Mouse (Mus musculus) hindbrain, embryonic 15.5 days (tissue): Measurements from ENCODE around the gene Serpinb6b. TPM values are rescaled to one million over a fixed set of nuclear protein-coding genes. Genes with fewer than 3 reads are reported as not detected.

ENCODE experiments used
- ATAC-seq: fragments of 200-750 bp; cut with Nextera tagmentation; 2 replicates; pipeline ENCODE4 v1.8.0; 2017; ENCODE audit warnings: low read depth, moderate number of reproducible peaks, moderate TSS enrichment; ENCODE audit not compliant: low FRiP score
- H3K27ac ChIP-seq: fragments of 300-500 bp; sonication (generic); replicated peaks from 2 replicates; pipeline ENCODE4 v1.5.1; 2015; ENCODE audit warnings: mild to moderate bottlenecking, inconsistent platforms
- H3K27me3 ChIP-seq: fragments of 300-500 bp; sonication (generic); 2 replicates; pipeline ENCODE4 v1.6.1; 2015; ENCODE audit warnings: control low read depth, inconsistent platforms
- H3K36me3 ChIP-seq: fragments of 300-500 bp; sonication (generic); 2 replicates; pipeline ENCODE4 v1.6.1; 2015; ENCODE audit warnings: control low read depth, inconsistent platforms
- H3K4me1 ChIP-seq: fragments of 300-500 bp; sonication (generic); replicated peaks from 2 replicates; pipeline ENCODE4 v1.6.1; 2015; ENCODE audit warnings: control low read depth, inconsistent platforms
- H3K4me2 ChIP-seq: fragments of 300-500 bp; sonication (generic); 2 replicates; pipeline ENCODE4 v1.6.1; 2015; ENCODE audit warnings: moderate library complexity, mild to moderate bottlenecking, inconsistent platforms
- H3K4me3 ChIP-seq: fragments of 300-500 bp; sonication (generic); 2 replicates; pipeline ENCODE4 v1.5.1; 2015; ENCODE audit warnings: mild to moderate bottlenecking, inconsistent platforms
- H3K9ac ChIP-seq: fragments of 300-500 bp; sonication (generic); 2 replicates; pipeline ENCODE4 v1.6.1; 2015; ENCODE audit warnings: inconsistent platforms
- H3K9me3 ChIP-seq: fragments of 300-500 bp; sonication (generic); 2 replicates; pipeline ENCODE4 v1.6.1; 2016; ENCODE audit warnings: control low read depth, inconsistent platforms
- WGBS: fragments of 180-500 bp; shearing (Covaris S2); methylation state at CpG from one replicate; pipeline ENCODE4 v1.1.7; 2015; 5-methylcytosine and 5-hydroxymethylcytosine counted together
- polyA plus RNA-seq: library from polyadenylated mRNA; unstranded; fragments of >200 nt; fragmentation: Nextera tagmentation; extraction: Ambion mirVana; gene quantifications from 2 replicates; pipeline ENCODE4 v1.2.1, GENCODE M21; 2015

Serpinb6b gene
- polyA plus RNA-seq, 1 experiment from 2014 or later = 2.0 TPM

DNA sequence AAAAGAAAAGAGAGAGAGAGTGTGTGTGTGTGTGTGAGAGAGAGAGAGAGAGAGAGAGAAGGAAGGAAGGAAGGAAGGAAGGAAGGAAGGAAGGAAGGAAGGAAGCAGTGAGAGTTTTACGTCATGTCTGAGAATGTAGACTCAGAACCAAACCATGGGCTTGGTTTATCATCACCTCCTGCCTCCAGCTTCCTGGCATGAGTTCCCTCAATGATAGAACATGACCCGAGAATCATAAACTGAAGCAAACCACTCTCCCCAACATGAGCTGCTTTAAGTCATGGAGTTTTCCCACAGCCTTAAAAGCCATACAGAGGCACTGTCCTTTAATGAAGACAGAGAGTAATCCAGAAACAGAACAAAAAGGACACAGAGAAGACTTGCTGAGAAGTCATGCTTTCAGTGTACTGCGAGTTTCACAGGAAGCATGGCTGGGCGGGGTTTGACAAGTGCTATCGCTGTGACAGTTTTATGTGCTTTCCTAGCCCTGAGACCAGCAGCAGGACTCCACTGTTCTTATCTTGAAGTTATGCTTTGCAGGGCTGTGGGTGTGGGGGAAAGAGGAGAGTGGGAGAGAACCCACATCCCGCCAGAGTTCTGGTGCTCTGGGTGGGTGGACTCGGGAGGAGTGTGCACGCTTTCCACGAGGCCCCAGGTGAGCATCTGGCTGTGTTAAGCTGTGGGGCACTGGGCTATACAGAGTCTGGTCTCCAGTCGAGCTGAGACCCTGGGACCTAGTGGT is 28.3 kb downstream of the Serpinb6b start:
- 86% methylated on average over 10 of the region's 10 CpGs for WGBS
- Histone ChIP-seq H3K4me1 (no peaks in the 10 kb centered on the region), H3K9ac (no peak overlapping the region), H3K4me3 (no peak overlapping the region), H3K36me3 (no peaks in the 10 kb centered on the region), H3K4me2 (no peak overlapping the region), H3K27me3 (no peaks in the 10 kb centered on the region), H3K27ac (no peak overlapping the region), H3K9me3 (no peaks in the 10 kb centered on the region)
- ATAC-seq = no peak

DNA sequence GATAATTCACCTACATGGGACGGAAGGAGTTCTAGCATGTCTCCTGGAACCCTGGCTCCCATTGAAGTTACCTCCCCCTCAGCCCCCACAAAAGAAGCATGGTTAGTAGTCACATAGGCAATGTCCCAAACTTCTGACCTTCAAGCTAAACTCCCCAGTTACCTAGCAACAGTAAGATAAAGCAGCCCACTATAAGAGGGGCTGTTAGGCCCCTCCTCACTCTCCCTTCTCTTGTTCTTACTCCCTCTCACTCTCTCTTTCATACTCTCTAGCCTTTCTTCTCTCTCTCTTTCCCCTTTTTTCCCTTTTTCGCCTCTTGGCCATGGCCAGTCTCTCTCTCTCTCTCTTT is 28.9 kb downstream of the Serpinb6b start:
- 79% methylated on average over 2 of the region's 2 CpGs for WGBS
- H3K27ac ChIP-seq = no peak overlapping the region
- H3K36me3 ChIP-seq = no peaks in the 10 kb centered on the region
- ATAC-seq = no peak
- no peak overlapping the region for H3K9ac ChIP-seq
- H3K9me3 ChIP-seq = no peaks in the 10 kb centered on the region
- H3K4me1 ChIP-seq = no peaks in the 10 kb centered on the region
- H3K27me3 ChIP-seq = no peaks in the 10 kb centered on the region
- no peak overlapping the region for H3K4me3 ChIP-seq
- no peak overlapping the region for H3K4me2 ChIP-seq

DNA sequence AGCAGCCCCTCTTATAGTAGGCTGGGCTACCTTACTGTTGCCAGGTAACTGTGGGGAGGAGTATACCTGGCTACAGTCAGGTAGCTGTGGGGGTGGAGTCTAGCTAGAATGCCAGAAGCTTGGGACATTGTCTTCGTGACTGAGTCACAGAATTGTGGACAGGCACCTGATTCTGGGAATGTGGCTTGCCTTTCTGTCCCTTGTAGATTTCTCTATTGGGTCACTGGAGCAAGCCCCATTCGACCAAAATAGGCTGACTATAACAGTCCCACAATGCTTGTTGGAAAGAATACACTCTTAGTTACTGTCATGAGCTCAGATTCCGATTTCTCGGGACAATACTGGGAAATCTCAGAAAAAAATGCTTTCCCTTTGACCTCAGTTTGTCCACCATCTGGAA is 30.0 kb downstream of the Serpinb6b start:
- H3K4me3 ChIP-seq = no peak overlapping the region
- 77% methylated on average over 4 of the region's 4 CpGs for WGBS
- H3K9me3 ChIP-seq = no peaks in the 10 kb centered on the region
- no peak for ATAC-seq
- H3K36me3 ChIP-seq = no peaks in the 10 kb centered on the region
- no peaks in the 10 kb centered on the region for H3K27me3 ChIP-seq
- no peak overlapping the region for H3K4me2 ChIP-seq
- H3K4me1 ChIP-seq = no peaks in the 10 kb centered on the region
- no peak overlapping the region for H3K27ac ChIP-seq
- no peak overlapping the region for H3K9ac ChIP-seq

DNA sequence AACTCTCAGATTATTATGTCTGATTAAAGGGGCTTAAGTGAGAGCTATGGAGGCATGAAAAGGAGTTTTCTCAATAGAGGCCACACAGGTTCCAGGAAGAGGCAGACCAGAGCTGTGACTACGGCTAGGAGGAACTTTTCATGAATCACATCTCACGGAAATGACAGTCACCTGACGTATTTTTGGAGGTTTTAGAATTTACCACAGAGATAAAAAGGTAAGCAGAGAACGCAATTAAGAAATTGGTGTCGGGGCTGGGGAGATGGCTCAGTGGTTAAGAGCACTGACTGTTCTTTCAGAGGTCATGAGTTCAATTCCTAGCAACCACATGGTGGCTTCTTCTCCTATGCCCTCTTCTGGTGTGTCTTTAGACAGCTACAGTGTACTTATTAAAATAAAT is 36.3 kb downstream of the Serpinb6b start:
- no peak overlapping the region for H3K4me3 ChIP-seq
- no peak for ATAC-seq
- H3K4me1 ChIP-seq = peaks cover 5% of the 10 kb centered on the region; the same call in 1 of the 2 replicates
- no peaks in the 10 kb centered on the region for H3K9me3 ChIP-seq
- no peak overlapping the region for H3K9ac ChIP-seq
- no peak overlapping the region for H3K27ac ChIP-seq
- WGBS = 96% methylated on average over 5 of the region's 5 CpGs
- no peak overlapping the region for H3K4me2 ChIP-seq
- no peaks in the 10 kb centered on the region for H3K27me3 ChIP-seq
- no peaks in the 10 kb centered on the region for H3K36me3 ChIP-seq

DNA sequence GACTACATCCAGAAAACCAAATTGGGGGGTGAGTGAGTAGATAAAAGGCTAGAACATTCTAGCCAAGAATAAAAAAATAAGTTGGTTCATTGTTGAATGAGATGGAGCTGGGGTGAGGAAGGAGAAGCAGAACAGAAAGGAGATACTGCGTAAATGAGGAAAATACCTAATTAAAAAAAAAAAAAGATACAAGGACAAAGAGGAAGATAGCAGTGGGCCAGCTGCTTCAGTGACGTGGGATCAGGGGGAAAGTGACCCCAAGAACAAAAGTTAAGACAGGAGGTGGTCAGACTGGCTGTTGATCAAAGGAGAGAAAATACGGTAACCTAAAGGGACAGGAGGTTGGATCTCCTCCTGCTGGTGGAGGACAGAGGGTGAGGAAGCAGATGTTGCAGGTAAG is 37.9 kb downstream of the Serpinb6b start, which contains the start of gene Serpinb9:
TSS of gene Serpinb9 (plus strand) at position 301 of the 400 bp plus-strand sequence.
- Histone ChIP-seq H3K27ac (no peak within 1 kb of the TSS), H3K9me3 (no peaks in the 10 kb centered on the region), H3K36me3 (no peaks in the 10 kb centered on the region), H3K9ac (no peak within 1 kb of the TSS), H3K4me1 (peaks cover 5% of the 10 kb centered on the region; the same call in 1 of the 2 replicates), H3K4me3 (no peak within 1 kb of the TSS), H3K27me3 (no peaks in the 10 kb centered on the region), H3K4me2 (peak within 1 kb of the TSS; percentile 48)
- no peak for ATAC-seq
- WGBS = 80% methylated on average over 3 of the region's 3 CpGs

DNA sequence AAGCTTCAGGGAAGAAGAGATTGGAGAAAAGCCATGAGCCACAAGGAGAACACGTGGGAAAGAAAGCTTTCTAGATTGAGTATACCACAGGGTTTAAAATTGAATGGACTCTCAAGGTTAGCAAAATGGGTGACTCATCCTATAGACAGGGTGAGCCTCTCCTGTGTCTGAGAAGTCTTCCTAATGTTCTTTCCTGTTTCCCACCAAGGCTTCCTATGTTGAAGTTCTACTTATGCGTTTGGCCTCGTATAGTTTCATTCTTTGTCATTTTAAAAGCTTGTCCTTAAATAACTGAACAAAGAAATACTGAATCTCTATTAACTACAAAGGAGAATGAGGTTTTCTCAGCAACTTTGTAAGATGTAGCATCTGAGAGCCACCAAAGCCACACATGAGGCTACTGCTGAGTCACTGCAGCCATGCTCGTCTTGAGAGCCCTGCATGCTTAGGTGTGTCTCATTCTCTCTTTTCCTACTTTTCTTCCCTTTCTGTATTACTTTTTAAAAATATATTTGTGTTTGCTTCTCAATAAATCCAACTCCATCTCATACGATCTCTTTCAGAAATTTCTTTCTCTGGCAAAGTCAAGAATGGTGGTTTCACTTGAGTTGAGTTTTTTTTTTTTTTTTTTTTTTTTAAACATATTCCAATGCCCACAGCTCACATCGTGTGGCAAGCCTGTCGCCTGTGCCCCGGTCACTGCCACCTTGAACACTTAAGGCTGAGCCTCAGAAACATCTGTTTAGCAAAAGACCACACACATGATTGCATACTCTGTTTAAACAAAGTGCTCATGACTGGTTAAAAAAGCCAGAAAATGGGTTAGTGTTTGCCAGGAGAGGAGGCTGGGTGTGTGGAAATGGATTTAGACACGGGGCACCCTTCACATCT is 38.8 kb downstream of the Serpinb6b start:
- no peaks in the 10 kb centered on the region for H3K36me3 ChIP-seq
- 76% methylated on average over 9 of the region's 9 CpGs for whole genome bisulfite sequencing
- no peak for ATAC-seq
- no peaks in the 10 kb centered on the region for H3K27me3 ChIP-seq
- H3K9me3 ChIP-seq = no peaks in the 10 kb centered on the region
- peak overlapping the region; percentile 20; the same call in 1 of the 2 replicates for H3K4me3 ChIP-seq
- peak overlapping the region; percentile 48 for H3K4me2 ChIP-seq
- H3K9ac ChIP-seq = no peak overlapping the region
- H3K4me1 ChIP-seq = peaks cover 5% of the 10 kb centered on the region; the same call in 1 of the 2 replicates
- 0 out of 2 replicates have a peak overlapping the region, but pooled peaks have one; percentile 6 for H3K27ac ChIP-seq

DNA sequence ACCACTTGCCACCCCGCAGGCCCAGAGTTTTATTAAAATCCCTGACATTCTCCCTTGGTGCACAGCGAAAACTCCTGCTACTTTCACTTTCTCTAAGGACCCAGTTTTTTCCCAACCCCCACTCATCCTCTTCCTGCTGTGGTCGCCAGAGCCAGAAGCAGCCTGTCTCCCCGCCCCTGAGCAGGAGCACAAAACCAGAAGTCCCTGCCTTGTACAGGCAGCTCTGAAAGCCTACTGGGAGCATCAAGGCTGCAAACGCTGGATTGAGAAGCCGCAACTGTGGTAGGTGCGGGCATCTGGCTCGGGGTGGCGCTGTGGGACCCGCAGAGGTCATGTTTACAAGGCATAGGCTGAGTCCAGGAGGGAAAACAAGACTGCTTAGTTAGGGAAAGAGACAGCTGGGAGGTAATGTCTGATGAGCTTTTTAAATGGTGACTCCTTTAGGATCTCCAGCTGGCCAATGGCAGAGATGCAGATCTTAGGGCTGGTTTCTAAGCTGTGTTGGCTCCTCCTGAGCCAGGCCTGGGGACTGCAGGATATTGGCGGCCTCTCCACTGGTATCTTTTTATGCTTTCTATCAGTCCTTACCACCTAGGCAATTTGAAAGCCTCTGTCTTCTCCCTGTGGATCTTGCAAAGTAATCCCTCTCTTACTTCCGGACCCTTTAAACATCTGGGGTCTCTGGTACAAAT is 39.6 kb downstream of the Serpinb6b start:
- no peaks in the 10 kb centered on the region for H3K9me3 ChIP-seq
- WGBS = 22% methylated on average over 12 of the region's 12 CpGs
- H3K36me3 ChIP-seq = no peaks in the 10 kb centered on the region
- H3K27ac ChIP-seq = peak overlapping the region; percentile 6
- no peaks in the 10 kb centered on the region for H3K27me3 ChIP-seq
- peak overlapping the region; percentile 48 for H3K4me2 ChIP-seq
- peak overlapping the region; percentile 20 for H3K4me3 ChIP-seq
- H3K9ac ChIP-seq = no peak overlapping the region
- ATAC-seq = peak; percentile 91
- H3K4me1 ChIP-seq = peaks cover 5% of the 10 kb centered on the region; the same call in 1 of the 2 replicates

DNA sequence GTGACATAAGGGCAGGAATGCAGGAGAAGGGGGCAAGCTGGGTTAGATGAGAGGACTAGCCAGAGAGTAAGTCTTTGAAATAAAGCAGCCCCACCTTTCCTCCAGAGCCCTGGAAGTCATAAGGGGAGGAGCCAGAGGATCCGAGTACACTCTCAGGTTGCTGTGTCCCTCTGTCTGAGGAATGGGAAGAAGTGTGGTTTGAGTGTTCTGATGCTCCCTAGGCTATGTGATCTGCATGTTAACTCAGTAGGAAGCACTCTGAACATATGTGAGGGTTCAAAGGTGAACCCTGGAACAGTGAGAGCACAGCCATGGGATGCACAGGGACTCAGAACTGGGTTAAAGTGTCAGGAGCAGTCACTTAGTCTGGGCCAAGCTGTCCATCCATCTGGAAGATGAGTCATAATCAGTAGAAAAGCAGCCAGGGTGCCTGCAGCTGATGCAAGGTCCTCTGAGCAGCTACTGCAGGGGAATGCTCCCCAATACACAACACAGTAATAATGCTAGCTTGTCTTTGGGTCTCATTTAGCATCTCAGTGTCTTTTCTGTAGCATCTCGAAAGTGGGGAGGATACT is 40.6 kb downstream of the Serpinb6b start:
- Histone ChIP-seq H3K9me3 (no peaks in the 10 kb centered on the region), H3K4me1 (peaks cover 5% of the 10 kb centered on the region; the same call in 1 of the 2 replicates), H3K4me2 (no peak overlapping the region), H3K9ac (no peak overlapping the region), H3K27me3 (no peaks in the 10 kb centered on the region), H3K36me3 (no peaks in the 10 kb centered on the region), H3K27ac (no peak overlapping the region), H3K4me3 (no peak overlapping the region)
- WGBS = 78% methylated on average over 2 of the region's 2 CpGs
- ATAC-seq = no peak

DNA sequence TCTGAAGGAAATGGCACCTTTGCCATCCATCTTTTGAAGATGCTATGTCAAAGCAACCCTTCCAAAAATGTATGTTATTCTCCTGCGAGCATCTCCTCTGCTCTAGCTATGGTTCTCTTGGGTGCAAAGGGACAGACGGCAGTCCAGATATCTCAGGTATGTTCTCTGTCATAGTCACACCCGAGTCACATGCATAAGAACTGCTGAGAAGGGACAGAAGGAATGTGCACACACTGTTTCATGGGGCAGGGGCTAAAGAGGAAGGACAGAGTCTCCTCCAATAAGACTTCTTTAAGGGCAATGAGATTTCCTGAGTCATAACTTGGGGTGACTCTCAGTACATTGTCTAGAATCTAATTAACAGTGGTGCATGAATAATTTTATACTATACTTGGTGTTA is 41.5 kb downstream of the Serpinb6b start:
- Histone ChIP-seq H3K9me3 (no peaks in the 10 kb centered on the region), H3K9ac (no peak overlapping the region), H3K27me3 (no peaks in the 10 kb centered on the region), H3K27ac (no peak overlapping the region), H3K4me1 (peaks cover 5% of the 10 kb centered on the region; the same call in 1 of the 2 replicates), H3K4me3 (no peak overlapping the region), H3K4me2 (no peak overlapping the region), H3K36me3 (no peaks in the 10 kb centered on the region)
- ATAC-seq = no peak
- WGBS = 91% methylated on average over 3 of the region's 3 CpGs

DNA sequence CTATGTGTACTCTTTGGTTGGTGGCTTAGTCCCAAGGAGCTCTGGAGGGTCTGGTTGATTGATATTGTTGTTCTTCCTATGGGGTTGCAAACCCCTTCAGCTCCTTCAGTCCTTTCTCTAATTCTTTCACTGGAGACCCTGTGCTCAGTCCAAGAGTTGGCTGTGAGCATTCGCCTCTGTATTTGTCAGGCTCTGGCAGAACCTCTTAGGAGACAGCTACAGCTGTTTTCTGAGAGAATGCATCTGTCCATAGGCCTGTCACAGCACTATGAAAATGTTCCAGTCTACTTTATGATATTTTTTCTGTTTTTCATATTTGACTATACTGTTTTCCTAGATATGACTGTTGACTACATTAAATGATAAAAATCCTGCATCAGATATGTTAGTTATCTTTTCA is 47.4 kb downstream of the Serpinb6b start:
- no peaks in the 10 kb centered on the region for H3K4me1 ChIP-seq
- no peaks in the 10 kb centered on the region for H3K36me3 ChIP-seq
- no peak for ATAC-seq
- no peak overlapping the region for H3K9ac ChIP-seq
- H3K27me3 ChIP-seq = no peaks in the 10 kb centered on the region
- no peak overlapping the region for H3K27ac ChIP-seq
- WGBS = 100% methylated on average over 1 of the region's 1 CpGs
- no peak overlapping the region for H3K4me3 ChIP-seq
- H3K4me2 ChIP-seq = no peak overlapping the region
- H3K9me3 ChIP-seq = no peaks in the 10 kb centered on the region

DNA sequence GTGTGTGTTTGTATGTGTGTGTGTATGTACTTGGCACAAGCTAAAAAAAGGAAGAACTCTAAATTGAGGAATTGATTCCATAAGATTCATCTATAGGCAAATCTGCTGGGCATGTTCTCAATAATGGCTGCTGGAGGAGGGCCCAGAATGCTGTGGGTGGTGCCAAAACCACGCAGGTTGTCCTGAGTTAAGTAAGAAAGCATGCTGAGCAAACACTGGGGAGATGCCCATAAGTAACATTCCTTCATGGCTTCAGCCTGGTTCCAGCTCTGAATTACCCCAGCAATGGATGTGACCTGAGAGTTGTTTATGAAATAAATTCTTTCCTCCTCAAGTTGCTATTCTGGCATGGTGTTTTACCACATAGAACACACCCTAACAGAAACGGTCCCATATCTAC is 48.3 kb downstream of the Serpinb6b start:
- 79% methylated on average over 2 of the region's 2 CpGs for WGBS
- no peaks in the 10 kb centered on the region for H3K36me3 ChIP-seq
- no peaks in the 10 kb centered on the region for H3K9me3 ChIP-seq
- ATAC-seq = no peak
- no peak overlapping the region for H3K27ac ChIP-seq
- no peaks in the 10 kb centered on the region for H3K4me1 ChIP-seq
- H3K4me2 ChIP-seq = no peak overlapping the region
- H3K9ac ChIP-seq = no peak overlapping the region
- no peak overlapping the region for H3K4me3 ChIP-seq
- H3K27me3 ChIP-seq = no peaks in the 10 kb centered on the region
